Mouse (Mus musculus): ENCODE results near the gene Cabp2. TPM values are rescaled to one million over a fixed set of nuclear protein-coding genes. Genes with fewer than 3 reads are reported as not detected.

The Cabp2 gene
- polyA plus RNA-seq, 1 experiment: not detected

GRCm38 (mm10) chr19:4082219-4082965 lies 1.0 kb downstream of the Cabp2 start:
- Histone ChIP-seq H3ac (ENCODE audit: control insufficient read depth, insufficient read length, low read depth) (no peak overlapping the region), H3K79me2 (ENCODE audit: control insufficient read depth, insufficient read depth) (no peaks in the 10 kb centered on the region), H3K79me3 (ENCODE audit: low read depth) (no peaks in the 10 kb centered on the region), H3K36me3 (ENCODE audit: control insufficient read depth, insufficient read depth) (no peaks in the 10 kb centered on the region), H3K4me3 (ENCODE audit: insufficient read depth, poor library complexity, severe bottlenecking) (no peak overlapping the region), H3K27me3 (ENCODE audit: control insufficient read depth, insufficient read depth, insufficient read length) (no peaks in the 10 kb centered on the region)
- TF ChIP-seq MYOD1 (IDR thresholded peaks at IDR 0.05; ENCODE audit: control insufficient read depth, insufficient read length, low read depth) (no peak), FOSL1 (IDR thresholded peaks at IDR 0.05; ENCODE audit: insufficient read depth, low read length, poor library complexity, severe bottlenecking) (no peak), MYOG (IDR thresholded peaks at IDR 0.05; ENCODE audit: control insufficient read depth, extremely low read depth, insufficient read length) (no peak), MAX (IDR thresholded peaks at IDR 0.05) (no peak), CTCF (IDR thresholded peaks at IDR 0.05; ENCODE audit: control insufficient read depth, insufficient read depth, insufficient read length) (no peak), USF1 (IDR thresholded peaks at IDR 0.05; ENCODE audit: low read depth) (no peak), CEBPB (IDR thresholded peaks at IDR 0.05; ENCODE audit: low read depth) (no peak)

- no peak for TF ChIP-seq MYOG (IDR thresholded peaks at IDR 0.05; ENCODE audit: control insufficient read depth, extremely low read depth, insufficient read length)
- no peak for TF ChIP-seq FOSL1 (IDR thresholded peaks at IDR 0.05; ENCODE audit: insufficient read depth, low read length, poor library complexity, severe bottlenecking)
- TF ChIP-seq CEBPB (IDR thresholded peaks at IDR 0.05; ENCODE audit: low read depth): no peak
- no peak for TF ChIP-seq CTCF (IDR thresholded peaks at IDR 0.05; ENCODE audit: control insufficient read depth, insufficient read depth, insufficient read length)
- TF ChIP-seq USF1 (IDR thresholded peaks at IDR 0.05; ENCODE audit: low read depth): no peak
- TF ChIP-seq MAX (IDR thresholded peaks at IDR 0.05): no peak
- TF ChIP-seq MYOD1 (IDR thresholded peaks at IDR 0.05; ENCODE audit: control insufficient read depth, insufficient read length, low read depth): no peak
- Histone ChIP-seq H3K27me3 (ENCODE audit: control insufficient read depth, insufficient read depth, insufficient read length) (no peaks in the 10 kb centered on the region), H3K79me3 (ENCODE audit: low read depth) (no peaks in the 10 kb centered on the region), H3K79me2 (ENCODE audit: control insufficient read depth, insufficient read depth) (no peaks in the 10 kb centered on the region), H3K36me3 (ENCODE audit: control insufficient read depth, insufficient read depth) (no peaks in the 10 kb centered on the region), H3K4me3 (ENCODE audit: insufficient read depth, poor library complexity, severe bottlenecking) (no peak overlapping the region), H3ac (ENCODE audit: control insufficient read depth, insufficient read length, low read depth) (no peak overlapping the region)
Observed at GRCm38 (mm10) chr19:4083316-4083715, 1.9 kb downstream of the Cabp2 start.

GRCm38 (mm10) chr19:4083826-4084225 lies 2.4 kb downstream of the Cabp2 start:
- no peaks in the 10 kb centered on the region for H3K79me2 ChIP-seq (ENCODE audit: control insufficient read depth, insufficient read depth)
- H3ac ChIP-seq (ENCODE audit: control insufficient read depth, insufficient read length, low read depth): no peak overlapping the region
- H3K27me3 ChIP-seq (ENCODE audit: control insufficient read depth, insufficient read depth, insufficient read length): no peaks in the 10 kb centered on the region
- no peaks in the 10 kb centered on the region for H3K79me3 ChIP-seq (ENCODE audit: low read depth)
- no peaks in the 10 kb centered on the region for H3K36me3 ChIP-seq (ENCODE audit: control insufficient read depth, insufficient read depth)
- TF ChIP-seq CTCF (IDR thresholded peaks at IDR 0.05; ENCODE audit: control insufficient read depth, insufficient read depth, insufficient read length) (no peak), MYOG (IDR thresholded peaks at IDR 0.05; ENCODE audit: control insufficient read depth, extremely low read depth, insufficient read length) (no peak), MYOD1 (IDR thresholded peaks at IDR 0.05; ENCODE audit: control insufficient read depth, insufficient read length, low read depth) (no peak), FOSL1 (IDR thresholded peaks at IDR 0.05; ENCODE audit: insufficient read depth, low read length, poor library complexity, severe bottlenecking) (no peak), USF1 (IDR thresholded peaks at IDR 0.05; ENCODE audit: low read depth) (no peak), CEBPB (IDR thresholded peaks at IDR 0.05; ENCODE audit: low read depth) (no peak), MAX (IDR thresholded peaks at IDR 0.05) (no peak)
- no peak overlapping the region for H3K4me3 ChIP-seq (ENCODE audit: insufficient read depth, poor library complexity, severe bottlenecking)

- no peak overlapping the region for H3K4me3 ChIP-seq (ENCODE audit: insufficient read depth, poor library complexity, severe bottlenecking)
- H3K79me2 ChIP-seq (ENCODE audit: control insufficient read depth, insufficient read depth): no peaks in the 10 kb centered on the region
- no peaks in the 10 kb centered on the region for H3K27me3 ChIP-seq (ENCODE audit: control insufficient read depth, insufficient read depth, insufficient read length)
- no peak overlapping the region for H3ac ChIP-seq (ENCODE audit: control insufficient read depth, insufficient read length, low read depth)
- no peak for TF ChIP-seq CEBPB (IDR thresholded peaks at IDR 0.05; ENCODE audit: low read depth)
- TF ChIP-seq FOSL1 (IDR thresholded peaks at IDR 0.05; ENCODE audit: insufficient read depth, low read length, poor library complexity, severe bottlenecking): no peak
- TF ChIP-seq CTCF (IDR thresholded peaks at IDR 0.05; ENCODE audit: control insufficient read depth, insufficient read depth, insufficient read length): no peak
- no peak for TF ChIP-seq MAX (IDR thresholded peaks at IDR 0.05)
- TF ChIP-seq MYOD1 (IDR thresholded peaks at IDR 0.05; ENCODE audit: control insufficient read depth, insufficient read length, low read depth): no peak
- TF ChIP-seq USF1 (IDR thresholded peaks at IDR 0.05; ENCODE audit: low read depth): no peak
- no peak for TF ChIP-seq MYOG (IDR thresholded peaks at IDR 0.05; ENCODE audit: control insufficient read depth, extremely low read depth, insufficient read length)
- H3K36me3 ChIP-seq (ENCODE audit: control insufficient read depth, insufficient read depth): no peaks in the 10 kb centered on the region
- no peaks in the 10 kb centered on the region for H3K79me3 ChIP-seq (ENCODE audit: low read depth)
Observed at GRCm38 (mm10) chr19:4084984-4085383, 3.6 kb downstream of the Cabp2 start.

- H3K79me3 ChIP-seq (ENCODE audit: low read depth): no peaks in the 10 kb centered on the region
- H3K27me3 ChIP-seq (ENCODE audit: control insufficient read depth, insufficient read depth, insufficient read length): no peaks in the 10 kb centered on the region
- no peak for TF ChIP-seq MYOG (IDR thresholded peaks at IDR 0.05; ENCODE audit: control insufficient read depth, extremely low read depth, insufficient read length)
- TF ChIP-seq CTCF (IDR thresholded peaks at IDR 0.05; ENCODE audit: control insufficient read depth, insufficient read depth, insufficient read length): no peak
- TF ChIP-seq CEBPB (IDR thresholded peaks at IDR 0.05; ENCODE audit: low read depth): no peak
- TF ChIP-seq FOSL1 (IDR thresholded peaks at IDR 0.05; ENCODE audit: insufficient read depth, low read length, poor library complexity, severe bottlenecking): no peak
- TF ChIP-seq MYOD1 (IDR thresholded peaks at IDR 0.05; ENCODE audit: control insufficient read depth, insufficient read length, low read depth): no peak
- no peak for TF ChIP-seq MAX (IDR thresholded peaks at IDR 0.05)
- no peak for TF ChIP-seq USF1 (IDR thresholded peaks at IDR 0.05; ENCODE audit: low read depth)
- H3ac ChIP-seq (ENCODE audit: control insufficient read depth, insufficient read length, low read depth): no peak overlapping the region
- H3K36me3 ChIP-seq (ENCODE audit: control insufficient read depth, insufficient read depth): no peaks in the 10 kb centered on the region
- H3K79me2 ChIP-seq (ENCODE audit: control insufficient read depth, insufficient read depth): no peaks in the 10 kb centered on the region
- H3K4me3 ChIP-seq (ENCODE audit: insufficient read depth, poor library complexity, severe bottlenecking): no peak overlapping the region
Observed at GRCm38 (mm10) chr19:4086156-4086555, 4.8 kb downstream of the Cabp2 start.

Measured in C2C12 (cell line).